Mouse (Mus musculus) frontal cortex, postnatal 10 days (tissue): ENCODE measurements around the gene Srd5a3.

ENCODE experiments used
- DNase-seq, 2 experiments: peaks; one replicate each; pipeline ENCODE4 v3.0.0; 2022; ENCODE audit warnings: low spot score in 2 of 2, mixed read lengths in 1 of 2

Gene Srd5a3

GRCm38 (mm10) chr5:76190609-76191008 is 50.5 kb downstream of the Srd5a3 start:
- DNase-seq, result no peak

GRCm38 (mm10) chr5:76193075-76193474 is 53.0 kb downstream of the Srd5a3 start:
- no peak for DNase-seq

- no peak for DNase-seq
Measured at GRCm38 (mm10) chr5:76194377-76194945, 54.4 kb downstream of the Srd5a3 start.

GRCm38 (mm10) chr5:76199346-76199745 is 59.3 kb downstream of the Srd5a3 start:
- no peak for DNase-seq

- DNase-seq, result no peak
Measured at GRCm38 (mm10) chr5:76203171-76203570, 63.1 kb downstream of the Srd5a3 start.
